Mouse (Mus musculus) CH12.LX (cell line): ENCODE measurements around the gene Grik5.

Experiments used
- BHLHE40 ChIP-seq: IDR thresholded peaks from 2 replicates; pipeline ENCODE4 v1.6.1; 2011; ENCODE audit warnings: mild to moderate bottlenecking, low read depth, low read length, improper control_type of control experiment
- CHD1 ChIP-seq: IDR thresholded peaks from 2 replicates; pipeline ENCODE4 v1.6.1; 2012; ENCODE audit warnings: low read depth, low read length, improper control_type of control experiment, inconsistent platforms
- CHD2 ChIP-seq: IDR thresholded peaks from 2 replicates; pipeline ENCODE4 v1.6.1; 2011; ENCODE audit warnings: low read length, improper control_type of control experiment
- CTCF ChIP-seq, 2 experiments: IDR thresholded peaks in 1 of 2; conservative IDR thresholded peaks in 1 of 2; 2 replicates each; pipeline ENCODE4 v1.5.1; 2011 to 2012; ENCODE audit warnings: low read depth in 2 of 2, low read length in 2 of 2, improper control_type of control experiment in 1 of 2, inconsistent platforms in 1 of 2, mild to moderate bottlenecking in 1 of 2, moderate library complexity in 1 of 2
- EP300 ChIP-seq: IDR thresholded peaks from 2 replicates; pipeline ENCODE4 v1.6.1; 2011; ENCODE audit warnings: low read length, improper control_type of control experiment
- MAFK ChIP-seq: IDR thresholded peaks from 2 replicates; pipeline ENCODE4 v1.6.1; 2011; ENCODE audit warnings: low read length, improper control_type of control experiment; ENCODE audit not compliant: insufficient replicate concordance
- MXI1 ChIP-seq: IDR thresholded peaks from 2 replicates; pipeline ENCODE4 v1.6.1; 2011; ENCODE audit warnings: mild to moderate bottlenecking, low read depth, low read length, improper control_type of control experiment
- MYC ChIP-seq: IDR thresholded peaks from 2 replicates; pipeline ENCODE4 v1.6.1; 2011; ENCODE audit warnings: low read depth, mild to moderate bottlenecking, improper control_type of control experiment, low read length
- POLR2A ChIP-seq: IDR thresholded peaks from 2 replicates; pipeline ENCODE4 v1.6.1; 2011; ENCODE audit warnings: low read depth, mild to moderate bottlenecking, improper control_type of control experiment, low read length
- ZMIZ1 ChIP-seq: IDR thresholded peaks from 2 replicates; pipeline ENCODE4 v1.6.1; 2012; ENCODE audit warnings: low read depth, mild to moderate bottlenecking, inconsistent platforms, low read length, improper control_type of control experiment
- ZNF384 ChIP-seq: IDR thresholded peaks from 2 replicates; pipeline ENCODE4 v1.6.1; 2012; ENCODE audit warnings: low read depth, low read length, improper control_type of control experiment, inconsistent platforms

DNA sequence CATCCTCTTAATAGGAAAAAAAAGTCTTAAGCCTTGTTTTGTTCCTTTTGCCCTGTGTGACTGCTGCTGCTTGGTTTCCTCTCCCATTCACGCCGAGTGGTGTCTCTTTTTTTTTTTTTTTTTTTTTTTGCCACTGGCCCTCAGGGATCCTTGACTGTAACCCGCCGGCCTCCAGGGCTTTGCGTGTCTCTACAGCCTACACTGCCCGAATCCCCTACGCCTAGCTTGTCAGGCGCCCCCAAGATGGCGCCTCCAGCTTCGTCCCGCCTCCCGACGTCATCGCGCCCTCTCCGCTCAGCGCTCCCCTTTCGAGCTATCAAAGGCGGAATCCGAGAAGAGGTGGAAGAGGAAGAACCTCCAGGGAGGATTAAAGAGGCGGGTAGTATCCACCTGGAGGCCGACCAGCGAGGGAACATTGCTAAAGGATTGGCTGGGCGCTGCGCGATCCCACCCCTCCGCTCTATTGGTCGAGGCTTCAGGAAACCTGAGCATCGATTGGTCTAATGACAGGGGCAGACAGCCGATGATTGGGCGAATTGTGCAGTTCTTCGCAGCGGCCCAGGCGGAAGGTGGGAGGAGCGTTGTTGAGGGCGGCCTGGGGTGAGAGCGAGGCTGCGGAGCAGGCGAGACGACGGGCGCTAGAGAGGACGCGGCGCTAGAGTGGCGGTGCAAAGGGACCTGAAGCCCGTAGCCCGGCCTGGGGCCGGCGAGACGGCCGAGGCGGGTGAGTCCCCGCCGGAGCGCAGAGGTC, 4.7 kb upstream of the Grik5 start:
- TF ChIP-seq CTCF (conservative IDR thresholded peaks at IDR 0.05 in 1 of 2, IDR thresholded peaks at IDR 0.05 in 1 of 2; ENCODE audit: low read depth in 2 of 2, low read length in 2 of 2), result no peak
- no peak for TF ChIP-seq EP300
- TF ChIP-seq POLR2A, result peak; percentile 92
- peak; percentile 56; the same call in 1 of the 2 replicates for TF ChIP-seq MXI1
- TF ChIP-seq CHD2, result peak; percentile 96
- no peak for TF ChIP-seq BHLHE40
- TF ChIP-seq MAFK, result no peak
- TF ChIP-seq ZNF384, result peak; percentile 80
- peak; percentile 54; the same call in 1 of the 2 replicates for TF ChIP-seq CHD1
- 0 out of 2 replicates have a peak, but pooled peaks have one; percentile 52 for TF ChIP-seq MYC
- TF ChIP-seq ZMIZ1, result no peak
